Mouse (Mus musculus) lung, embryonic 15.5 days (tissue): ENCODE results near the gene Trim47. TPM values are rescaled to one million over a fixed set of nuclear protein-coding genes. Genes with fewer than 3 reads are reported as not detected.

Source experiments
- ATAC-seq: fragments of 200-750 bp; cut with Nextera tagmentation; 2 replicates; pipeline ENCODE4 v1.8.0; 2017; ENCODE audit warnings: moderate number of reproducible peaks, borderline replicate concordance; ENCODE audit not compliant: low FRiP score, low TSS enrichment; ENCODE audit errors: extremely low read depth
- H3K27ac ChIP-seq: fragments of 300-500 bp; sonication (generic); 2 replicates; pipeline ENCODE4 v1.5.1; 2015; ENCODE audit warnings: moderate library complexity, mild to moderate bottlenecking, inconsistent platforms
- H3K27me3 ChIP-seq: fragments of 300-500 bp; sonication (generic); 2 replicates; pipeline ENCODE4 v1.6.1; 2015; ENCODE audit warnings: inconsistent platforms
- H3K36me3 ChIP-seq: fragments of 300-500 bp; sonication (generic); 2 replicates; pipeline ENCODE4 v1.6.1; 2015; ENCODE audit warnings: inconsistent platforms
- H3K4me1 ChIP-seq: fragments of 300-500 bp; sonication (generic); 2 replicates; pipeline ENCODE4 v1.6.1; 2015; ENCODE audit warnings: inconsistent platforms
- H3K4me2 ChIP-seq: fragments of 300-500 bp; sonication (generic); 2 replicates; pipeline ENCODE4 v1.6.1; 2015; ENCODE audit warnings: inconsistent platforms, mild to moderate bottlenecking, moderate library complexity
- H3K4me3 ChIP-seq: fragments of 300-500 bp; sonication (generic); 2 replicates; pipeline ENCODE4 v1.5.1; 2015; ENCODE audit warnings: mild to moderate bottlenecking, inconsistent platforms
- H3K9ac ChIP-seq: fragments of 300-500 bp; sonication (generic); 2 replicates; pipeline ENCODE4 v1.6.1; 2015; ENCODE audit warnings: inconsistent platforms
- H3K9me3 ChIP-seq: fragments of 300-500 bp; sonication (generic); 2 replicates; pipeline ENCODE4 v1.6.1; 2016; ENCODE audit warnings: inconsistent platforms
- WGBS: fragments of 180-500 bp; shearing (Covaris S2); methylation state at CpG from one replicate; pipeline ENCODE4 v1.1.7; 2015; 5-methylcytosine and 5-hydroxymethylcytosine counted together
- polyA plus RNA-seq: library from polyadenylated mRNA; unstranded; fragments of >200 nt; fragmentation: Nextera tagmentation; extraction: Ambion mirVana; gene quantifications from 2 replicates; pipeline ENCODE4 v1.2.1, GENCODE M21; 2015

Gene Trim47
- polyA plus RNA-seq, 1 experiment from 2014 or later, result 25.9 TPM

GRCm38 (mm10) chr11:116150960-116151359 lies 23.9 kb upstream of the Trim47 start:
- WGBS, result 86% methylated on average over 2 of the region's 2 CpGs
- Histone ChIP-seq H3K9ac (no peak overlapping the region), H3K27ac (no peak overlapping the region), H3K27me3 (no peaks in the 10 kb centered on the region), H3K4me3 (no peak overlapping the region), H3K9me3 (no peaks in the 10 kb centered on the region), H3K4me2 (no peak overlapping the region), H3K36me3 (peaks cover 82% of the 10 kb centered on the region), H3K4me1 (no peaks in the 10 kb centered on the region)
- no peak for ATAC-seq

GRCm38 (mm10) chr11:116149341-116149740 lies 22.3 kb upstream of the Trim47 start:
- H3K27me3 ChIP-seq, result no peaks in the 10 kb centered on the region
- no peak overlapping the region for H3K4me3 ChIP-seq
- ATAC-seq, result no peak
- H3K9ac ChIP-seq, result no peak overlapping the region
- H3K4me2 ChIP-seq, result no peak overlapping the region
- peaks cover 82% of the 10 kb centered on the region for H3K36me3 ChIP-seq
- no peaks in the 10 kb centered on the region for H3K4me1 ChIP-seq
- 81% methylated on average over 6 of the region's 6 CpGs for WGBS
- no peak overlapping the region for H3K27ac ChIP-seq
- no peaks in the 10 kb centered on the region for H3K9me3 ChIP-seq

- H3K27me3 ChIP-seq, result no peaks in the 10 kb centered on the region
- H3K4me2 ChIP-seq, result no peak overlapping the region
- H3K4me3 ChIP-seq, result no peak overlapping the region
- no peak overlapping the region for H3K9ac ChIP-seq
- H3K36me3 ChIP-seq, result peaks cover 81% of the 10 kb centered on the region
- 57% methylated on average over 20 of the region's 20 CpGs for WGBS
- H3K4me1 ChIP-seq, result no peaks in the 10 kb centered on the region
- H3K9me3 ChIP-seq, result no peaks in the 10 kb centered on the region
- no peak overlapping the region for H3K27ac ChIP-seq
- no peak for ATAC-seq
Observed at GRCm38 (mm10) chr11:116148761-116149221, 21.8 kb upstream of the Trim47 start.

GRCm38 (mm10) chr11:116146294-116146985 lies 19.4 kb upstream of the Trim47 start:
- peak; percentile 7; the same call in 1 of the 2 replicates for ATAC-seq
- peaks cover 73% of the 10 kb centered on the region for H3K36me3 ChIP-seq
- WGBS, result 71% methylated on average over 25 of the region's 25 CpGs

GRCm38 (mm10) chr11:116145481-116146293 lies 18.7 kb upstream of the Trim47 start:
- Histone ChIP-seq H3K36me3 (peaks cover 66% of the 10 kb centered on the region), H3K4me3 (no peak overlapping the region), H3K9me3 (no peaks in the 10 kb centered on the region), H3K27ac (peak overlapping the region; percentile 69), H3K4me1 (no peaks in the 10 kb centered on the region), H3K9ac (no peak overlapping the region), H3K4me2 (no peak overlapping the region), H3K27me3 (no peaks in the 10 kb centered on the region)
- WGBS, result 63% methylated on average over 18 of the region's 18 CpGs
- no peak for ATAC-seq

More at GRCm38 (mm10) chr11:116146294-116146985, 19.4 kb upstream of the Trim47 start:
- H3K4me1 ChIP-seq, result no peaks in the 10 kb centered on the region
- no peak overlapping the region for H3K4me3 ChIP-seq
- H3K27ac ChIP-seq, result peak overlapping the region; percentile 69
- H3K9ac ChIP-seq, result no peak overlapping the region
- no peaks in the 10 kb centered on the region for H3K27me3 ChIP-seq
- no peak overlapping the region for H3K4me2 ChIP-seq
- no peaks in the 10 kb centered on the region for H3K9me3 ChIP-seq

GRCm38 (mm10) chr11:116143468-116143867 lies 16.5 kb upstream of the Trim47 start:
- Histone ChIP-seq H3K4me2 (no peak overlapping the region), H3K27ac (no peak overlapping the region), H3K27me3 (no peaks in the 10 kb centered on the region), H3K36me3 (peaks cover 50% of the 10 kb centered on the region), H3K4me1 (peaks cover 5% of the 10 kb centered on the region), H3K9me3 (no peaks in the 10 kb centered on the region), H3K4me3 (no peak overlapping the region), H3K9ac (no peak overlapping the region)
- WGBS, result 83% methylated on average over 3 of the region's 3 CpGs
- ATAC-seq, result no peak

- no peak overlapping the region for H3K4me2 ChIP-seq
- no peak for ATAC-seq
- H3K36me3 ChIP-seq, result peaks cover 39% of the 10 kb centered on the region
- H3K9me3 ChIP-seq, result no peaks in the 10 kb centered on the region
- peaks cover 12% of the 10 kb centered on the region for H3K4me1 ChIP-seq
- no peak overlapping the region for H3K27ac ChIP-seq
- WGBS, result 63% methylated on average over 10 of the region's 10 CpGs
- H3K9ac ChIP-seq, result no peak overlapping the region
- H3K4me3 ChIP-seq, result no peak overlapping the region
- H3K27me3 ChIP-seq, result no peaks in the 10 kb centered on the region
Observed at GRCm38 (mm10) chr11:116142211-116142991, 15.4 kb upstream of the Trim47 start.

- Histone ChIP-seq H3K9ac (peak within 1 kb of the TSS; percentile 86), H3K9me3 (no peaks in the 10 kb centered on the region), H3K4me1 (peaks cover 17% of the 10 kb centered on the region), H3K4me2 (peak within 1 kb of the TSS; percentile 66), H3K27ac (peak within 1 kb of the TSS; percentile 70), H3K4me3 (peak within 1 kb of the TSS; percentile 97), H3K36me3 (peaks cover 38% of the 10 kb centered on the region), H3K27me3 (no peaks in the 10 kb centered on the region)
- peak; percentile 95 for ATAC-seq
- WGBS, result under 1% methylated on average over 60 of the region's 60 CpGs
Observed at GRCm38 (mm10) chr11:116138468-116139138, 11.6 kb upstream of the Trim47 start, which contains the start of gene Mrpl38. Gene Mrpl38 (minus strand): TSS chr11:116138868.

- under 1% methylated on average over 20 of the region's 20 CpGs for WGBS
- no peaks in the 10 kb centered on the region for H3K27me3 ChIP-seq
- H3K36me3 ChIP-seq, result peaks cover 34% of the 10 kb centered on the region
- H3K27ac ChIP-seq, result peak overlapping the region; percentile 70
- 0 out of 2 replicates have a peak, but pooled peaks have one; percentile 1 for ATAC-seq
- H3K9ac ChIP-seq, result peak overlapping the region; percentile 86
- H3K4me1 ChIP-seq, result peaks cover 17% of the 10 kb centered on the region
- no peaks in the 10 kb centered on the region for H3K9me3 ChIP-seq
- H3K4me2 ChIP-seq, result peak overlapping the region; percentile 66
- peak overlapping the region; percentile 97 for H3K4me3 ChIP-seq
Observed at GRCm38 (mm10) chr11:116138096-116138467, 11.1 kb upstream of the Trim47 start.

GRCm38 (mm10) chr11:116134171-116134570 lies 7.2 kb upstream of the Trim47 start:
- ATAC-seq, result no peak
- peaks cover 34% of the 10 kb centered on the region for H3K4me1 ChIP-seq
- H3K36me3 ChIP-seq, result peaks cover 40% of the 10 kb centered on the region
- no peaks in the 10 kb centered on the region for H3K27me3 ChIP-seq
- H3K9ac ChIP-seq, result no peak overlapping the region
- no peak overlapping the region for H3K4me2 ChIP-seq
- H3K4me3 ChIP-seq, result no peak overlapping the region
- no peaks in the 10 kb centered on the region for H3K9me3 ChIP-seq
- 83% methylated on average over 10 of the region's 10 CpGs for WGBS
- H3K27ac ChIP-seq, result no peak overlapping the region

- Histone ChIP-seq H3K27ac (no peak overlapping the region), H3K4me1 (peaks cover 37% of the 10 kb centered on the region), H3K9me3 (no peaks in the 10 kb centered on the region), H3K36me3 (peaks cover 40% of the 10 kb centered on the region), H3K4me3 (no peak overlapping the region), H3K27me3 (no peaks in the 10 kb centered on the region), H3K4me2 (no peak overlapping the region), H3K9ac (no peak overlapping the region)
- WGBS, result 77% methylated on average over 5 of the region's 5 CpGs
- no peak for ATAC-seq
Observed at GRCm38 (mm10) chr11:116133497-116133896, 6.5 kb upstream of the Trim47 start.
